Mouse (Mus musculus) olfactory bulb, adult 2 months (tissue): ENCODE results near the gene Fndc4. TPM values are rescaled to one million over a fixed set of nuclear protein-coding genes. Genes with fewer than 3 reads are reported as not detected.

Source experiments
- H3K27ac ChIP-seq: fragments of 200-500 bp; 2 replicates; pipeline ENCODE4 v1.5.1; 2012; ENCODE audit warnings: low read depth, low read length; ENCODE audit not compliant: insufficient read depth
- H3K4me1 ChIP-seq: fragments of 200-500 bp; 2 replicates; pipeline ENCODE4 v1.6.1; 2012; ENCODE audit warnings: low read length; ENCODE audit not compliant: control insufficient read depth, insufficient read depth
- H3K4me3 ChIP-seq: fragments of 200-500 bp; 2 replicates; pipeline ENCODE4 v1.5.1; 2012; ENCODE audit warnings: mild to moderate bottlenecking, low read depth, low read length, moderate library complexity; ENCODE audit not compliant: insufficient read depth
- CTCF ChIP-seq: fragments of 200-500 bp; IDR thresholded peaks from 2 replicates; pipeline ENCODE4 v1.5.1; 2012; ENCODE audit warnings: low read depth, mild to moderate bottlenecking, low read length, moderate library complexity; ENCODE audit not compliant: insufficient read depth
- POLR2A ChIP-seq: fragments of 200-500 bp; IDR thresholded peaks from 2 replicates; pipeline ENCODE4 v1.6.1; 2012; ENCODE audit warnings: mild to moderate bottlenecking, low read depth, low read length, moderate library complexity; ENCODE audit not compliant: insufficient read depth
- WGBS: fragments of 180-500 bp; shearing (Covaris S2); methylation state at CpG from one replicate; pipeline ENCODE4 v1.1.7; 2018; 5-methylcytosine and 5-hydroxymethylcytosine counted together
- polyA plus RNA-seq: library from polyadenylated mRNA; stranded (reverse); fragments of >200 nt; gene quantifications from 2 replicates; pipeline ENCODE4 v1.2.4, GENCODE M21; 2012; ENCODE audit warnings: low replicate concordance; ENCODE audit not compliant: missing spikeins, insufficient read depth, insufficient read length

Gene Fndc4
- polyA plus RNA-seq, 1 experiment = not detected

DNA sequence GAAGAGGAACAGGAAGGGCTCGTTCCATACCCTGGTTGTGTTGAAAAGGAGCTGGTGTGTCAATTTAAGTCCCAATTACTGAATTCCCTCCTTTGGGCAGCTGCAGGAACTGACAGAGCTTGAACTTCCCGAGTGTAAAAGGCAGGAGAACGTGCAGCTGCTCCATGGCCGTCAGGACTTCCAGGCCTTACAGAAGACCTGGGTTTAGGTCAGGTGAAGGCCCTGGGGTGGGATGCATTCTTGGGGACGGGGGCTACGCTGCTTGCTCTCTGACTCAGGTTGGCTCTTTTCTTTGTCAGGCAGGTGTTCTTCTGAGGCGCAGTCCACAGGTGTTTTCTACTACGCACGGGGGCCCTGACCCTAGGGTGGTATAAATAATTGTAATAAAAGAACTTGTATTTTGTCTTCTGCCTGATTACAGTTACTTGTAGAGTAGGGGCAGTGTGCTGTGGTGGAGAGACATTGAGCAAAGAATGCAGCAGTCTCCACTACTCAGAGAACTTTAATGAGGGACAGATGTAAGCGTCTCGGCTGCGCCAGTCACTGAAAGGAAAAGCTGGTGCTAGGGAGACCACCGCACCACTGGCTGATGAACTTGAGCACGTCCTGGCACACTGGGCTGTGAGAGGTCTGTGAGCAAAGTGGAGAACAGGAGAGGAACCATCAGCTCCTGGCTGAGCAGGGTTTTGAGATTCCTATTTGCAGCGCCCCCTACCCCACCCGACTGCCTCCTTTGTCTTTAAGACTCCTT lies 42.9 kb downstream of the Fndc4 start:
- WGBS = 85% methylated on average over 16 of the region's 16 CpGs
- Histone ChIP-seq H3K27ac (no peak overlapping the region), H3K4me3 (no peak overlapping the region), H3K4me1 (peaks cover 6% of the 10 kb centered on the region; the same call in 1 of the 2 replicates)
- TF ChIP-seq POLR2A (no peak), CTCF (no peak)

DNA sequence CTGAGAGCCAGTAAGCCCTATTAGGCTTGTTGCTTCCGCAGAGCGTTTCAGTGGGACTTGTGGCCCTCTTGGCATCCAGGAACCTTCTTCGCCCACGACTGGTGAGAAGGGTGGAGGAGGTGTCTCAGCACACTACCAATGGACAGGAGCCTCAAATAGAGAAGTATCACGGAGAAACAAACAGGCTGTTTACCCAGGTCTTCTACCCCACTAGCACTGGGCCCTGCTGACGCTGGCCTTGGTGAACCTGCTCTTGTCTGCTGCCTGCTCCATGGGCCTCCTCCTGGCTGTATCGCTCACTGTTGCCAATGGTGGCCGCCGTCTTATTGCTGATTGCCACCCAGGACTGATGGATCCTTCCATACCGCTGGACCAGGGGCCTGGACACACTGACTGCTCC lies 43.7 kb downstream of the Fndc4 start:
- WGBS = 71% methylated on average over 10 of the region's 10 CpGs

DNA sequence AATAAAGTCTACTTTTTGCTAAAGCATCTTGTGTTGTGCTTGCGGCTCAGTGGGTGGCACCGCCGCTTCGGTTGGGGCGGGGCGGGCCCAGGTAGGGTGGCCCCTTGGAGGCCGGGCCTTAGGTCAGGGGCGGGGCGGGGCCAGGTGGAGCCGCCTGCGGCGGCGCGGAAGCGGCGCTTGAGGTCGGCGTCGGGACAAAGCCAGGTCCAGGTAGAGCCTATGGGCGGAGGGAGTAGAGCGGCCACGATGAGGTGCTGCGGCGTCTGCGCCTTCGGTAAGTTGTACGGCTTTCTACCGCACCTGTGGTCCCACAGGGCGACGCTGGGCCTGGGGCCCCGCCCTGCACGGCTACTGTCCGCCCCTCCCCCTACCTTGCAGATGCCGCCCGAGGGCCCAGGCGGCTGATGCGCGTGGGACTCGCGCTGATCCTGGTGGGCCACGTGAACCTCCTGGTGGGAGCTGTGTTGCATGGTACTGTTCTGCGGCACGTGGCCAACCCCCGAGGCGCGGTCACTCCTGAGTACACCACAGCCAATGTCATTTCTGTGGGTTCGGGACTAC lies 44.3 kb downstream of the Fndc4 start, which contains the start of gene Krtcap3:
TSS of gene Krtcap3 (plus strand) at position 151 of the 561 bp plus-strand sequence.
- WGBS = 28% methylated on average over 47 of the region's 47 CpGs
- peaks cover 6% of the 10 kb centered on the region; the same call in 1 of the 2 replicates for H3K4me1 ChIP-seq
- no peak within 1 kb of the TSS for H3K4me3 ChIP-seq
- TF ChIP-seq POLR2A (no peak), CTCF (no peak)
- H3K27ac ChIP-seq = no peak within 1 kb of the TSS

More for the DNA sequence above, 43.7 kb downstream of the Fndc4 start:
- Histone ChIP-seq H3K4me3 (no peak overlapping the region), H3K27ac (no peak overlapping the region), H3K4me1 (peaks cover 6% of the 10 kb centered on the region; the same call in 1 of the 2 replicates)
- TF ChIP-seq POLR2A (no peak), CTCF (no peak)

DNA sequence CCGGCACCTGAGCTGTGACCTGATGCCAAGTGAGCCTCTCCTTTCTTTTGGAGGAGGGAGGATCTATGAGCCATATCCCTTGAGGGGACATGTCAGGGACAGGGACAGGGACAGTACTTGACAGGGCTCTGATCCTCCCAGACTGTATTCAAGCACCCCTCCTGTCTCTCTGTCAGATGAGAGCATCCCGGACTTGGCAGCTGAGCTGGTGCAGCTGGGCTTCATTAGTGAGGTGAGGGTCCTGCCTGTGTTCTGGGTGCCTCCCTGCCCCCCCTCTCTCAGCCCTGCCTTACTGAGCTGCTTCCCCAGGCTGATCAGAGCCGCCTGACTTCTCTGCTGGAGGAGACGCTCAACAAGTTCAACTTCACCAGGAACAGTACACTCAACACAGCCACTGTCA lies 45.2 kb downstream of the Fndc4 start:
- TF ChIP-seq CTCF (no peak), POLR2A (no peak)
- H3K27ac ChIP-seq = no peak overlapping the region
- H3K4me1 ChIP-seq = peaks cover 6% of the 10 kb centered on the region; the same call in 1 of the 2 replicates
- 51% methylated on average over 4 of the region's 4 CpGs for WGBS
- H3K4me3 ChIP-seq = no peak overlapping the region

Other genes with a start within 250 kb of the Fndc4 start
- not detected in 2 replicates for gene Atraid, start 247.8 kb downstream of the Fndc4 start, polyA plus RNA-seq
- not detected in 2 replicates for gene Slc5a6, start 247.2 kb downstream of the Fndc4 start, polyA plus RNA-seq
- gene Cad, start 241.3 kb downstream of the Fndc4 start, polyA plus RNA-seq = not detected in 2 replicates
- not detected in 2 replicates for gene Dnajc5g, start 189.8 kb downstream of the Fndc4 start, polyA plus RNA-seq
- gene Slc30a3, start 187.8 kb downstream of the Fndc4 start, polyA plus RNA-seq = not detected in 2 replicates
- not detected in 2 replicates for gene Trim54, start 179.4 kb downstream of the Fndc4 start, polyA plus RNA-seq
- gene Ucn, start 157.3 kb downstream of the Fndc4 start, polyA plus RNA-seq = not detected in 2 replicates
- gene Mpv17, start 141.8 kb downstream of the Fndc4 start, polyA plus RNA-seq = not detected in 2 replicates
- gene Gm29609, start 116.2 kb downstream of the Fndc4 start, polyA plus RNA-seq = not detected in 2 replicates
- not detected in 2 replicates for gene Gtf3c2, start 115.9 kb downstream of the Fndc4 start, polyA plus RNA-seq
- not detected in 2 replicates for gene Snx17, start 102.9 kb downstream of the Fndc4 start, polyA plus RNA-seq
- gene Eif2b4, start 102.7 kb downstream of the Fndc4 start, polyA plus RNA-seq = not detected in 2 replicates
- gene Zfp513, start 93.8 kb downstream of the Fndc4 start, polyA plus RNA-seq = not detected in 2 replicates
- gene Ppm1g, start 75.4 kb downstream of the Fndc4 start, polyA plus RNA-seq = not detected in 2 replicates
- 272 TPM in 1 of 2 replicates, not detected in the other for gene Nrbp1, start 55.2 kb downstream of the Fndc4 start, polyA plus RNA-seq
- not detected in 2 replicates for gene Gm9970, start 54.8 kb downstream of the Fndc4 start, polyA plus RNA-seq
- gene Krtcap3, start 44.4 kb downstream of the Fndc4 start, polyA plus RNA-seq = not detected in 2 replicates
- gene Ift172, start 5.0 kb downstream of the Fndc4 start, polyA plus RNA-seq = not detected in 2 replicates
- gene Gckr, start 1.4 kb upstream of the Fndc4 start, polyA plus RNA-seq = not detected in 2 replicates
- not detected in 2 replicates for gene Zfp512, start 156.4 kb upstream of the Fndc4 start, polyA plus RNA-seq
- not detected in 2 replicates for gene 4930548H24Rik, start 189.7 kb upstream of the Fndc4 start, polyA plus RNA-seq
- not detected in 2 replicates for gene Gpn1, start 198.7 kb upstream of the Fndc4 start, polyA plus RNA-seq
- gene Slc4a1ap, start 230.9 kb upstream of the Fndc4 start, polyA plus RNA-seq = not detected in 2 replicates
- gene Supt7l, start 231.7 kb upstream of the Fndc4 start, polyA plus RNA-seq = not detected in 2 replicates